Comparison of ENCODE assay signal across 18 mouse cellular contexts in the genomic region with DNA sequence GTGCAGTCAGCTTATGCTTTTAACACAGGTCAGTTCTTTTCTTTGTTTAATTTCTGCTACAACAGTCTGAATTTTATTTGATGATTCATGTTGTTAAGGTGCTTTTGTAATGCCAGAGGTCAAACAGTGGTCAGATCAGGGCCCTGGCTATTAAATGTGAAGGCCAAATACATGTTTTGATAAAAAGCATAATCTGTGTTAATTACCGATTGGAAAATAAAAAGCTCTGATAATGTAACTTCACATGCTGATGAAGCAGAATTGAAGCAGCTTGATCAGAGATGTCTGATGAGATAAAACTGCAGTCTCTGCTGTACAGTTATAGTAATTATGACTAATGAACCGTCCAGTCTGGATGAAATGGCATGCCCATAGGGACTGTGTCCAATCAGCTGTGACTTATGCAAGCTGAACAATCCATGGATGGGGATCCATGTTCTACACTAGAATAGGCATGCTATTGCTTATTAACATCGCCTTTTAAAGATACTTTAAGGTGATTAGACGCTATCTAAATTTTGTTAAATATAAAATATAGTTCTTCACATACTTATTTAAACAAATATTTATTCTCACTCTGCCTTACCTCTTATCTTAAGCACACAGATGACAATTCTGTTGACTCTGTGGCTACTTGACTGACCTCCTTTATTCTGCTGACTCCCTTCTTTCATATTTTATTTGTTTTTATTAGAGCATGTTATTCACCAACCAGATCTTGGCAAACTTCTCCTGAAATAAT. TPM values are rescaled to one million over a fixed set of nuclear protein-coding genes. Genes with fewer than 3 reads are reported as not detected.
DNase-seq lines count a peak whose midpoint lies in the region; ATAC-seq and TF ChIP-seq lines count a peak whose summit lies in the region.
"Had no signal": no experiment of that assay in that cellular context is flagged by ENCODE, and none has a peak within 500 bp of the region (broad histone marks: within the 10 kb centered on the region; RNA-seq: fewer than 3 reads in every experiment).

No protein-coding gene starts in this region.

- ATAC-seq in hindbrain, embryonic 12.5 days (ENCODE audit: low FRiP score), result peak; percentile 85
- ATAC-seq in hindbrain, embryonic 16.5 days, result no peak
- ATAC-seq in G1E (ENCODE audit: extremely low read depth, insufficient number of reproducible peaks, low FRiP score, poor library complexity, severe bottlenecking), result peak; percentile 31; the same call in 1 of the 2 replicates
- 0 out of 2 replicates have a peak, but pooled peaks have one; percentile 42 for ATAC-seq in liver, embryonic 11.5 days (replicated peaks; ENCODE audit: low FRiP score)
- peak; percentile 82; the same call in 1 of the 2 replicates for ATAC-seq in neural tube, embryonic 13.5 days (ENCODE audit: low read depth)
- ATAC-seq: activated CD4-positive, CD25-positive, alpha-beta regulatory T cell, adult 4 months; forebrain, postnatal 0 days had no signal

- H3K27ac ChIP-seq in hindbrain, embryonic 12.5 days, result peak overlapping the region; percentile 73; the same call in 1 of the 2 replicates
- no peak overlapping the region for H3K27ac ChIP-seq in hindbrain, embryonic 16.5 days (ENCODE audit: low read depth, low read length)
- H3K27ac ChIP-seq in liver, embryonic 11.5 days (ENCODE audit: low read depth, low read length), result no peak overlapping the region
- peak overlapping the region; percentile 78 for H3K27ac ChIP-seq in neural tube, embryonic 13.5 days (replicated peaks)
- H3K27ac ChIP-seq: heart, embryonic 10.5 days; limb, embryonic 13.5 days had no signal

- H3K9me3 ChIP-seq in hindbrain, embryonic 12.5 days (replicated peaks), result no peaks in the 10 kb centered on the region
- H3K9me3 ChIP-seq in hindbrain, embryonic 16.5 days (ENCODE audit: control insufficient read depth, low read length), result no peaks in the 10 kb centered on the region
- no peaks in the 10 kb centered on the region for H3K9me3 ChIP-seq in G1E (replicated peaks)
- no peaks in the 10 kb centered on the region for H3K9me3 ChIP-seq in liver, embryonic 11.5 days (ENCODE audit: control insufficient read depth, low read length)
- no peaks in the 10 kb centered on the region for H3K9me3 ChIP-seq in neural tube, embryonic 13.5 days
- H3K9me3 ChIP-seq: heart, embryonic 10.5 days; limb, embryonic 13.5 days had no signal

- no peak overlapping the region for H3K4me3 ChIP-seq in hindbrain, embryonic 12.5 days
- H3K4me3 ChIP-seq in hindbrain, embryonic 16.5 days (ENCODE audit: low read length), result no peak overlapping the region
- no peak overlapping the region for H3K4me3 ChIP-seq in G1E (ENCODE audit: low read depth, low read length)
- no peak overlapping the region for H3K4me3 ChIP-seq in liver, embryonic 11.5 days (ENCODE audit: low read depth, low read length)
- no peak overlapping the region for H3K4me3 ChIP-seq in neural tube, embryonic 13.5 days
- H3K4me3 ChIP-seq: heart, embryonic 10.5 days; limb, embryonic 13.5 days had no signal

- H3K4me2 ChIP-seq in hindbrain, embryonic 12.5 days (replicated peaks), result no peak overlapping the region
- no peak overlapping the region for H3K4me2 ChIP-seq in hindbrain, embryonic 16.5 days (ENCODE audit: low read length)
- no peak overlapping the region for H3K4me2 ChIP-seq in liver, embryonic 11.5 days
- H3K4me2 ChIP-seq in neural tube, embryonic 13.5 days, result no peak overlapping the region
- H3K4me2 ChIP-seq: limb, embryonic 13.5 days had no signal

- peaks cover 3% of the 10 kb centered on the region for H3K4me1 ChIP-seq in hindbrain, embryonic 12.5 days
- peaks cover 3% of the 10 kb centered on the region; the same call in 1 of the 2 replicates for H3K4me1 ChIP-seq in hindbrain, embryonic 16.5 days (ENCODE audit: control insufficient read depth, insufficient read depth, low read depth, low read length)
- peaks cover 50% of the 10 kb centered on the region for H3K4me1 ChIP-seq in G1E (ENCODE audit: insufficient read depth, low read depth, low read length)
- peaks cover 6% of the 10 kb centered on the region; the same call in 1 of the 2 replicates for H3K4me1 ChIP-seq in liver, embryonic 11.5 days (replicated peaks; ENCODE audit: control insufficient read depth, insufficient read depth, low read length)
- H3K4me1 ChIP-seq in neural tube, embryonic 13.5 days (replicated peaks), result peaks cover 22% of the 10 kb centered on the region

- DNase-seq in G1E (ENCODE audit: low spot score), result no peak
- no peak for DNase-seq in liver, embryonic 11.5 days (ENCODE audit: low spot score)
- no peak for DNase-seq in spleen, postnatal 10 days (ENCODE audit: low spot score in 2 of 2)
- DNase-seq in c-Kit-positive CD71-positive TER-119-positive erythroid progenitor cells, embryonic 14.5 days (ENCODE audit: low spot score), result no peak
- DNase-seq in heart, adult 18-20 months, result no peak
- DNase-seq: cerebellum, adult 18-20 months; forebrain, postnatal 0 days; gastrocnemius, postnatal 14 days; kidney, adult 2 months; lung, postnatal 14 days; thymus, postnatal 36 days had no signal

- no peaks in the 10 kb centered on the region for H3K36me3 ChIP-seq in hindbrain, embryonic 12.5 days
- no peaks in the 10 kb centered on the region for H3K36me3 ChIP-seq in hindbrain, embryonic 16.5 days (ENCODE audit: control insufficient read depth, insufficient read depth, low read length)
- no peaks in the 10 kb centered on the region for H3K36me3 ChIP-seq in G1E (replicated peaks)
- H3K36me3 ChIP-seq in liver, embryonic 11.5 days (ENCODE audit: control insufficient read depth, insufficient read depth, low read length), result no peaks in the 10 kb centered on the region
- no peaks in the 10 kb centered on the region for H3K36me3 ChIP-seq in neural tube, embryonic 13.5 days
- H3K36me3 ChIP-seq: heart, embryonic 10.5 days; limb, embryonic 13.5 days had no signal

- H3K9ac ChIP-seq in hindbrain, embryonic 12.5 days, result no peak overlapping the region
- no peak overlapping the region for H3K9ac ChIP-seq in hindbrain, embryonic 16.5 days (ENCODE audit: low read depth, low read length)
- no peak overlapping the region for H3K9ac ChIP-seq in liver, embryonic 11.5 days (ENCODE audit: low read depth, low read length)
- no peak overlapping the region for H3K9ac ChIP-seq in neural tube, embryonic 13.5 days
- H3K9ac ChIP-seq: forebrain, postnatal 0 days; limb, embryonic 13.5 days had no signal

- WGBS in hindbrain, embryonic 12.5 days, result 72% methylated on average over 4 of the region's 4 CpGs
- WGBS in hindbrain, embryonic 16.5 days, result 61% methylated on average over 4 of the region's 4 CpGs
- WGBS in liver, embryonic 11.5 days, result 79% methylated on average over 4 of the region's 4 CpGs
- WGBS in neural tube, embryonic 13.5 days, result 45% methylated on average over 4 of the region's 4 CpGs

- TF ChIP-seq CTCF in G1E (IDR thresholded peaks at IDR 0.05; ENCODE audit: low read depth, low read length), result no peak

- no peaks in the 10 kb centered on the region for H3K27me3 ChIP-seq in hindbrain, embryonic 12.5 days
- H3K27me3 ChIP-seq in hindbrain, embryonic 16.5 days (replicated peaks; ENCODE audit: control insufficient read depth, insufficient read depth, low read length), result no peaks in the 10 kb centered on the region
- no peaks in the 10 kb centered on the region for H3K27me3 ChIP-seq in G1E (ENCODE audit: insufficient read depth, low read length)
- no peaks in the 10 kb centered on the region for H3K27me3 ChIP-seq in liver, embryonic 11.5 days (replicated peaks; ENCODE audit: control insufficient read depth, insufficient read depth, low read length)
- no peaks in the 10 kb centered on the region for H3K27me3 ChIP-seq in neural tube, embryonic 13.5 days
- H3K27me3 ChIP-seq: limb, embryonic 13.5 days had no signal

RNA-seq across cellular contexts. Expression of a gene that starts 12.0 kb away (rescaled TPM):
- polyA plus RNA-seq in hindbrain, embryonic 12.5 days (2016; fragmentation: Nextera tagmentation; extraction: Ambion mirVana), result 222 and 302 TPM in 2 replicates
- polyA plus RNA-seq in hindbrain, embryonic 16.5 days (2015; fragmentation: Nextera tagmentation; extraction: Ambion mirVana), result 190 and 200 TPM in 2 replicates
- total RNA-seq in G1E (2014; fragmentation: Nextera tagmentation) (1.3 and 1.7 TPM in 2 replicates), G1E (2017) (0.05 and 0.12 TPM in 2 replicates)
- 0.33 and 0.43 TPM in 2 replicates for polyA plus RNA-seq in G1E (2012)
- 14.5 and 19.4 TPM in 2 replicates for polyA plus RNA-seq in liver, embryonic 11.5 days (2014; fragmentation: Nextera tagmentation; extraction: Ambion mirVana)
- 226 and 250 TPM in 2 replicates for polyA plus RNA-seq in neural tube, embryonic 13.5 days (2015; fragmentation: Nextera tagmentation; extraction: Ambion mirVana)
- under 1 TPM in 1 of 2 experiments, not detected in 1; 0.17 TPM for total RNA-seq in heart, adult 18-20 months (2021)
- total RNA-seq: hematopoietic stem cell, adult 5-6 weeks had no signal

Comparison
In these comparisons a context has a peak if more than half of its experiments do, and no peak if none do; other contexts are left out.
1. H3K27ac ChIP-seq: peak in hindbrain, embryonic 12.5 days (single experiment) and neural tube, embryonic 13.5 days (single experiment); none in hindbrain, embryonic 16.5 days (single experiment) and liver, embryonic 11.5 days (single experiment).
2. RNA of a gene that starts 12.0 kb away (polyA plus RNA-seq): 226 to 250 TPM in neural tube, embryonic 13.5 days, 222 to 302 TPM in hindbrain, embryonic 12.5 days, 190 to 200 TPM in hindbrain, embryonic 16.5 days and 14.5 to 19.4 TPM in liver, embryonic 11.5 days; 0.33 to 0.43 TPM in G1E; every median in the first group is over 10 times any median in the second.